Mouse (Mus musculus) erythroblast, adult 5-6 weeks (primary cell): ENCODE results near the gene Tex2. TPM values are rescaled to one million over a fixed set of nuclear protein-coding genes. Genes with fewer than 3 reads are reported as not detected.

Source experiments
- ATAC-seq: replicated peaks from 2 replicates; pipeline ENCODE4 v1.8.0; 2016; ENCODE audit warnings: moderate number of reproducible peaks, mild to moderate bottlenecking, moderate TSS enrichment, inconsistent platforms; ENCODE audit not compliant: poor library complexity, low FRiP score, severe bottlenecking
- total RNA-seq, 2 experiments: library from RNA; stranded (forward) in 1 of 2; stranded (reverse) in 1 of 2; fragments of 150-400 nt in 1 of 2; fragments of 200-764, 138-1000 nt in 1 of 2; gene quantifications; 2 replicates each; pipeline versions ENCODE4 v1.2.3 to v1.2.4; 2015 to 2017; ENCODE audit warnings: low replicate concordance in 2 of 2

Gene Tex2
- total RNA-seq, 2 experiments from 2014 or later = 8.6 to 17.5 TPM

GRCm38 (mm10) chr11:106465932-106466331 is 147.3 kb downstream of the Tex2 start:
- no peak for ATAC-seq

DNA sequence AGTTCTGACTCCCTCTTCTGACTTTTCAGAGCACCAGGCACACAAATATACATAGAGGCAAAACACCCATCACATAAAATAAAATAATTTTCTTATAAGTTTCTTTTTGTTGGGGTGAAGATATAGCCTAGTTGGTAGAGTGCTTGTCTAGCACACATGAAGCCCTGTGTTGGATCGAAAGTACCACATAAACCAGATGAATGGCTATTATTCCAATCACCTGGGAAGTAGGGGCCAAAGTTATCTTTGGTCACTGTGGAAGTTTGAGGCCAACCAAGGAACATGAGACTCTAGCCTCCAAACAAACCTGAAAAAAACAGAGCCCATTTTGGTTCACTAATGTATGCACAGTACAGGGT is 147.7 kb downstream of the Tex2 start:
- ATAC-seq = no peak

GRCm38 (mm10) chr11:106464681-106465544 is 148.3 kb downstream of the Tex2 start:
- ATAC-seq = no peak

DNA sequence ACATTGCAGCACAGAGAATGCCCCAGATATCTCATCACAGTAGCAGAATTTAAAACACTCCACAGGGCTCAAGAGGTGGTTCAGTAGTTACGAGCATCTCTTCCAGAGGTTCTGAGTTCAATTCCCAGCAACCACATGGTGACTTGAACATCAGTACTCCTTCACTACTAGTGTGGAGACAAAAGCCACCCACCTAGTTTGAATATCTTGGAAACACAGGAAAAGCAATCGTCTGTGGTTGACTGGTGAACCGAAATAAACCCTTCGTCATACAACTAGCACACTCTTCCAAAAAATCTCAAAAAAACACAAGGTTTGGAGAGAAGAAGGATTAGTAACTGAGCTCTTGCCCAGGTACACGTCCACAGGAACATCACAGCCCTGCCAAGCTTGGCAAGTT is 149.4 kb downstream of the Tex2 start:
- ATAC-seq = no peak

DNA sequence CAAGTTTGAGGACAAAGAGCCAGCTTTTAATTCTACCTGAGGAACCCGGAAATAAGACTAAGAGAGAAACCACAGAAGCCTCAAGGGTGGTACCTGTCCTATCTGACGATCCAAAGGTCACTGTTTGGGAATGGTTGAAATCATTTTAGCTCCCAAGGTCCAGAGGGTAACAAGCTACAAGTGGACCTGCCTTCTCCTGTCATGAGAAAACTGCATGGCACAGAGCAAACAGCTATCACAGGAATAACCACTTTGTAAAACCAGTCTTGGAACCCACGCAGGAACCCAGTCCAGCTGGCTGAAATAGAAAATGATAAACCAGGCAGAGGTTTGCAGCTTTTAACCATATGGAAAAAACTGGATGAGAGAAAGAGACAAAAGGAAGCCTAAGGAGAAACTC is 150.9 kb downstream of the Tex2 start:
- no peak for ATAC-seq

DNA sequence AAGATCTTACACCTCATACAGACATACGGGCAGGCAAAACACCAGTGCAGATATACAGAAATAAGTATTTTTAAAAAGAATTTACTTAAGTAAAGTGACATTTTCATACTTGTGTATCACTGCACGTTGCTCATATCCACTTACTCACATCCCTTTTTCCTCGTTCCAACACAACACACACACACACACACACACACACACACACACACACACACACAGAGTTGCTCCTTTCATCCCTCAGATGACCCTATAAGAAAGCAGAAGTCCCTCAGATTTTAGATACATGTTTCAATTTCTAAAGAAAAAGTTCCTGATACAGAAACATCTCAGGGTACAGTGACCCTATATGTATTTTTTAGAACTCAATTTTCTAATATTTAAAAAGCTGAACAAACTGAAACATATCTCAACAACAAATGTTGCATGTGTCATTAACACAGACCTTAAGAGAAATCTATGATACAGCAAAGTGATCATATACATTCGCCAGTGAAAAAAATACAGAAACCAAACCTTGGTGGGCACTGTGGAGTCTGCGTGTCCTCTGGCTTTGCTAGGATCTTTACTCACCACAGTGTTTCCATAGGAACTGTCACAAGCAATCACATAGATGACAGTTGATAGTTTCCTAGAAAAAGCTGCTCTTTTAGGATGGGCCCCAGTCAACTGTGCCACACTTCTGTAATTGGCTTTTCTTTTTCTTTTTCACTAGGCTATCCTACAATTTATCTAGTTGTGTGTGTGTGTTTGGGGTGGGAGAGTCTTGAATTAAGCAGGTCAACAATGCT is 151.9 kb downstream of the Tex2 start:
- no peak for ATAC-seq

GRCm38 (mm10) chr11:106460671-106461070 is 152.6 kb downstream of the Tex2 start:
- no peak for ATAC-seq

GRCm38 (mm10) chr11:106458540-106458939 is 154.7 kb downstream of the Tex2 start:
- ATAC-seq = no peak

Other genes starting within 250 kb of the Tex2 start
- not detected in 2 replicates for gene Prr29, start 248.0 kb downstream of the Tex2 start, total RNA-seq (2015; ENCODE audit: low replicate concordance)
- not detected in 2 replicates for gene Prr29, start 248.0 kb downstream of the Tex2 start, total RNA-seq (2017; ENCODE audit: low replicate concordance)
- 9.8 and 10.7 TPM in 2 replicates for gene Icam2, start 225.3 kb downstream of the Tex2 start, total RNA-seq (2015; ENCODE audit: low replicate concordance)
- 4.0 and 13.7 TPM in 2 replicates for gene Icam2, start 225.3 kb downstream of the Tex2 start, total RNA-seq (2017; ENCODE audit: low replicate concordance)
- gene Ern1, start 125.6 kb downstream of the Tex2 start, total RNA-seq (2015; ENCODE audit: low replicate concordance) = 7.9 and 11.1 TPM in 2 replicates
- gene Ern1, start 125.6 kb downstream of the Tex2 start, total RNA-seq (2017; ENCODE audit: low replicate concordance) = 23.8 and 25.6 TPM in 2 replicates
- gene Pecam1, start 137.2 kb upstream of the Tex2 start, total RNA-seq (2015; ENCODE audit: low replicate concordance) = 5.0 and 11.0 TPM in 2 replicates
- 4.0 and 5.0 TPM in 2 replicates for gene Pecam1, start 137.2 kb upstream of the Tex2 start, total RNA-seq (2017; ENCODE audit: low replicate concordance)
- gene Milr1, start 137.8 kb upstream of the Tex2 start, total RNA-seq (2015; ENCODE audit: low replicate concordance) = 11.0 and 24.5 TPM in 2 replicates
- 12.7 and 20.4 TPM in 2 replicates for gene Milr1, start 137.8 kb upstream of the Tex2 start, total RNA-seq (2017; ENCODE audit: low replicate concordance)
- 8.2 and 9.6 TPM in 2 replicates for gene Polg2, start 166.1 kb upstream of the Tex2 start, total RNA-seq (2015; ENCODE audit: low replicate concordance)
- 9.9 and 22.7 TPM in 2 replicates for gene Polg2, start 166.1 kb upstream of the Tex2 start, total RNA-seq (2017; ENCODE audit: low replicate concordance)
- gene Ddx5, start 175.8 kb upstream of the Tex2 start, total RNA-seq (2015; ENCODE audit: low replicate concordance) = 469 and 476 TPM in 2 replicates
- 906 and 1,106 TPM in 2 replicates for gene Ddx5, start 175.8 kb upstream of the Tex2 start, total RNA-seq (2017; ENCODE audit: low replicate concordance)
- 41.6 and 43.0 TPM in 2 replicates for gene Cep95, start 175.8 kb upstream of the Tex2 start, total RNA-seq (2015; ENCODE audit: low replicate concordance)
- 31.8 and 52.7 TPM in 2 replicates for gene Cep95, start 175.8 kb upstream of the Tex2 start, total RNA-seq (2017; ENCODE audit: low replicate concordance)